Mouse (Mus musculus) cerebellum, adult 2 months (tissue): Measurements from ENCODE around the gene Dach2. TPM values are rescaled to one million over a fixed set of nuclear protein-coding genes. Genes with fewer than 3 reads are reported as not detected.
A peak's percentile ranks its signal among the peaks of the same experiment; 100 is the strongest.
"Not testable (repeated sequence)": the region's sequence is repeated elsewhere in the genome, so short reads cannot be mapped to it uniquely, and the experiment has no call there.

Experiments used
- DNase-seq, 2 experiments: peaks; one replicate each; pipeline ENCODE4 v3.0.0; 2021
- H3K27ac ChIP-seq: fragments of 200-500 bp; 2 replicates; pipeline ENCODE4 v1.5.1; 2012; ENCODE audit warnings: low read length, control low read depth, inconsistent platforms; ENCODE audit not compliant: insufficient read depth
- H3K27me3 ChIP-seq: fragments of 200-500 bp; 2 replicates; pipeline ENCODE4 v1.6.1; 2012; ENCODE audit warnings: inconsistent platforms, mild to moderate bottlenecking, low read length, moderate library complexity; ENCODE audit not compliant: control insufficient read depth, insufficient read depth
- H3K4me1 ChIP-seq: fragments of 200-500 bp; 2 replicates; pipeline ENCODE4 v1.6.1; 2011; ENCODE audit warnings: low read length; ENCODE audit not compliant: control insufficient read depth, insufficient read depth
- H3K4me3 ChIP-seq: fragments of 200-500 bp; replicated peaks from 2 replicates; pipeline ENCODE3; 2011; ENCODE audit warnings: mild to moderate bottlenecking, low read depth, low read length, control low read depth; ENCODE audit not compliant: insufficient read depth
- CTCF ChIP-seq: fragments of 200-500 bp; IDR thresholded peaks from 2 replicates; pipeline ENCODE4 v1.5.1; 2011; ENCODE audit warnings: low read depth, mild to moderate bottlenecking, control low read depth, low read length, moderate library complexity, borderline replicate concordance; ENCODE audit not compliant: insufficient read depth
- POLR2A ChIP-seq: fragments of 200-500 bp; IDR thresholded peaks from 2 replicates; pipeline ENCODE4 v1.6.1; 2011; ENCODE audit warnings: low read length, control low read depth, borderline replicate concordance; ENCODE audit not compliant: insufficient read depth
- WGBS: fragments of 180-500 bp; shearing (Covaris S2); methylation state at CpG from one replicate; pipeline ENCODE4 v1.1.7; 2018; 5-methylcytosine and 5-hydroxymethylcytosine counted together
- polyA plus RNA-seq: library from polyadenylated mRNA; depleted of rRNA; stranded (reverse); fragments of >200 nt; gene quantifications from 2 replicates; pipeline ENCODE4 v1.2.3, GENCODE M21; 2012; rRNA removed

The Dach2 gene
- 0.81 and 0.98 TPM in 2 replicates for polyA plus RNA-seq

- no peak for DNase-seq
- TF ChIP-seq CTCF (no peak), POLR2A (no peak)
- Histone ChIP-seq H3K4me3 (peak within 1 kb of the TSS; percentile 60), H3K4me1 (no peaks in the 10 kb centered on the region), H3K27ac (no peak within 1 kb of the TSS), H3K27me3 (no peaks in the 10 kb centered on the region)
- WGBS, result 10% methylated on average over 21 of the region's 21 CpGs
These were observed at the start of gene Dach2 for GRCm38 (mm10) chrX:113297404-113297803. Gene Dach2 (plus strand): TSS chrX:113297510.

GRCm38 (mm10) chrX:113252427-113252826 is 44.9 kb upstream of the Dach2 start:
- DNase-seq, H3K27ac ChIP-seq, H3K27me3 ChIP-seq, H3K4me1 ChIP-seq, H3K4me3 ChIP-seq: not testable (repeated sequence)
- WGBS, result 78% methylated on average over 2 of the region's 3 CpGs

DNA sequence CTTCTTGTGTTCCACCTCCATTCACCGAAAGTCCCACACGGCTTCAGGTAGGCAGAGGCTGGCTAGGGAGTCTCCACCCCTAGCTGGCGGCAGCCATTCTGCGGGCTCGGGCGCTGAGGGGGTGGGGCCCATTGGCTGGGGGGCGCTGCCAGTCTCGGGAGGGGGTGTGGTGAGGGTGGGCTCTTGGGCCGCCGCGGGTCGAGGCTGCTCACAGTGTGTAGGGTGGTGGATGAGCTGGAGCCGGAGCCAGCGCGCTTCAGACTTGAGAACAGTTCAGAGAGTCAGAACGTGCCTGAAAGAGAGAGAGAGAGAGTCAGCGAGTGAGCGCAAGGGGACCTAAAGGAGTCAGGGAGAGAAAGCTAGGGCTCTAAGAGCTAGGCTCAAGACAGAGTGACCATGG is 721 bp downstream of the Dach2 start:
- peak overlapping the region; percentile 60 for H3K4me3 ChIP-seq
- H3K27me3 ChIP-seq, result no peaks in the 10 kb centered on the region
- no peak overlapping the region for H3K27ac ChIP-seq
- H3K4me1 ChIP-seq, result no peaks in the 10 kb centered on the region
- 11% methylated on average over 18 of the region's 18 CpGs for WGBS
- TF ChIP-seq POLR2A (no peak), CTCF (no peak)
- peak; percentile 31 to 34 for DNase-seq

DNA sequence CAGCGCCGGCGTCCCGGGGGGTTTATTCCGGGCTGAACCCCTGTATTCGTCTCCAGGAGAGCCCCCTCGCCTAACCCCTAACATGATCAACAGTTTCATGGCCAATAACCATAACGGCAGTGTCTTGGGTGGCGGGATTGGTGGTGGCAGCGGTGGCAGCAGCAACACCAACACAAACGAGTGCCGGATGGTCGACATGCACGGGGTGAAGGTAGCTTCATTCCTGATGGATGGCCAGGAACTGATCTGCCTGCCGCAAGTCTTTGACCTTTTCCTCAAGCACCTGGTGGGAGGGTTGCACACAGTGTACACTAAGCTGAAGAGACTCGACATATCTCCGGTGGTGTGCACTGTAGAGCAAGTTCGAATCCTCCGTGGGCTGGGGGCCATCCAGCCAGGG is 1.2 kb downstream of the Dach2 start:
- WGBS, result 3% methylated on average over 19 of the region's 19 CpGs
- Histone ChIP-seq H3K4me1 (no peaks in the 10 kb centered on the region), H3K27ac (no peak overlapping the region), H3K27me3 (no peaks in the 10 kb centered on the region), H3K4me3 (peak overlapping the region; percentile 55)
- TF ChIP-seq POLR2A, result no peak
- TF ChIP-seq CTCF, result no peak
- DNase-seq, result peak in 1 of 2 experiments; percentile 4

DNA sequence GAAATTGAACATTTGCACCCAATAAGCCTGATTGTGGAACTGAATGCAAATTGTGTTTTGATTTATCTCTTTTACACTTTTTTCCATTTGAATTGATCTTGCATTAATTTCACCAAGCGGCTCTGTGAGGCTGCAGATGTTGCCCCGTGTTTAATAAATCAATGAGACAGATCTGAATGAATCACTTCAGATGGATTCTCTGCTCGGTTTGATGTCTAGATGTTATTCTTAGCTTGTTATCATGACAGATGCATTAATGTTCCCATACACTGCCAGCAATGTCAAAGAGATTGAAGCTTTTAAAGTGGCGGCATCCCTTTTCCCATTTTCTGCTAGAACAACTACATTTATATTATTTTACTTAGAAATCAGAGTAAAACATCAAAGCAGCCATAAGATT is 7.0 kb downstream of the Dach2 start:
- no peak overlapping the region for H3K4me3 ChIP-seq
- no peaks in the 10 kb centered on the region for H3K27me3 ChIP-seq
- 41% methylated on average over 4 of the region's 4 CpGs for WGBS
- DNase-seq, result no peak
- no peaks in the 10 kb centered on the region for H3K4me1 ChIP-seq
- no peak for TF ChIP-seq POLR2A
- no peak for TF ChIP-seq CTCF
- no peak overlapping the region for H3K27ac ChIP-seq

GRCm38 (mm10) chrX:113338143-113338542 is 40.8 kb downstream of the Dach2 start:
- TF ChIP-seq CTCF (no peak), POLR2A (no peak)
- Histone ChIP-seq H3K4me3 (no peak overlapping the region), H3K27ac (no peak overlapping the region), H3K4me1 (no peaks in the 10 kb centered on the region), H3K27me3 (no peaks in the 10 kb centered on the region)
- DNase-seq, result no peak
- WGBS, result 82% methylated on average over 3 of the region's 3 CpGs

- TF ChIP-seq POLR2A (no peak), CTCF (no peak)
- Histone ChIP-seq H3K27me3 (no peaks in the 10 kb centered on the region), H3K4me3 (no peak overlapping the region), H3K27ac (no peak overlapping the region), H3K4me1 (no peaks in the 10 kb centered on the region)
- WGBS, result 60% methylated on average over 3 of the region's 3 CpGs
- DNase-seq, result no peak
These were observed 97.1 kb downstream of the Dach2 start for GRCm38 (mm10) chrX:113394417-113394816.

- TF ChIP-seq CTCF (no peak), POLR2A (no peak)
- no peak for DNase-seq
- Histone ChIP-seq H3K4me3 (no peak overlapping the region), H3K27ac (no peak overlapping the region), H3K4me1 (no peaks in the 10 kb centered on the region), H3K27me3 (no peaks in the 10 kb centered on the region)
- 93% methylated on average over 1 of the region's 1 CpGs for WGBS
These were observed 111.4 kb downstream of the Dach2 start for GRCm38 (mm10) chrX:113408756-113409155.
